Mouse (Mus musculus): ENCODE results near the gene Pigq. TPM values are rescaled to one million over a fixed set of nuclear protein-coding genes. Genes with fewer than 3 reads are reported as not detected.

The Pigq gene
- polyA plus RNA-seq, 1 experiment from 2014 or later: 77.1 TPM

DNA sequence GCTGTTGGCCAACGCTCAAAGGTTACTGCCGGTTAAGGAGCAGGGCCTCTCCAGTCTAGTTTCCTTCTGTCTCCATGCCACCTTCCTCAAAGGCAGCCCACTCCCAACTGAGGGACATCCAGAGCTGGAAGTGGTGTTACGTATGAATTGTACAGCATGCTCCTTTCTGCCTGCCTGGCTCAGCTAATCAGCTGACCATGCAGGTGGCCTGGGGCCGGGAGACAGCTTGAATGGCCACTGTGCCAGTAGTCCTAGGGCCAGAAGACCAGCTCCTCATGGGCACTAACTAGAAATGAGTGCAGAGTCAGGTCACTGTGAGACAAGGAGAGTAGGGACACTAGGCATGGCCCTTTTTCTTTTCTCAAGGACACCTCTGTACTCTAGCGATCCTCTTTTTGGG is 8.4 kb upstream of the Pigq start:
- Histone ChIP-seq H3K27ac (ENCODE audit: low read depth, low read length) (no peak overlapping the region), H3K4me2 (no peak overlapping the region), H3K9ac (ENCODE audit: low read depth, low read length) (no peak overlapping the region), H3K9me3 (replicated peaks; ENCODE audit: control insufficient read depth, low read length) (no peaks in the 10 kb centered on the region), H3K4me1 (ENCODE audit: control insufficient read depth, insufficient read depth, low read length) (peaks cover 13% of the 10 kb centered on the region), H3K27me3 (ENCODE audit: control insufficient read depth, insufficient read depth, low read length) (peaks cover 41% of the 10 kb centered on the region), H3K4me3 (ENCODE audit: low read depth, low read length) (no peak overlapping the region), H3K36me3 (ENCODE audit: control insufficient read depth, insufficient read depth, low read length) (no peaks in the 10 kb centered on the region)
- ATAC-seq (replicated peaks; ENCODE audit: insufficient number of reproducible peaks, low FRiP score, low TSS enrichment): no peak
- 77% methylated on average over 5 of the region's 5 CpGs for WGBS (ENCODE audit: insufficient replicate concordance)

- 2% methylated on average over 57 of the region's 58 CpGs for WGBS (ENCODE audit: insufficient replicate concordance)
- Histone ChIP-seq H3K4me1 (ENCODE audit: control insufficient read depth, insufficient read depth, low read length) (peaks cover 13% of the 10 kb centered on the region), H3K9me3 (replicated peaks; ENCODE audit: control insufficient read depth, low read length) (no peaks in the 10 kb centered on the region), H3K27me3 (ENCODE audit: control insufficient read depth, insufficient read depth, low read length) (peaks cover 41% of the 10 kb centered on the region), H3K27ac (ENCODE audit: low read depth, low read length) (no peak within 1 kb of the TSS), H3K4me2 (peak within 1 kb of the TSS; percentile 78), H3K4me3 (ENCODE audit: low read depth, low read length) (peak within 1 kb of the TSS; percentile 52), H3K9ac (ENCODE audit: low read depth, low read length) (peak within 1 kb of the TSS; percentile 30), H3K36me3 (ENCODE audit: control insufficient read depth, insufficient read depth, low read length) (no peaks in the 10 kb centered on the region)
- ATAC-seq (replicated peaks; ENCODE audit: insufficient number of reproducible peaks, low FRiP score, low TSS enrichment): no peak; the same call in 1 of the 2 replicates
These were observed 7.3 kb upstream of the Pigq start, which contains the start of gene A930017K11Rik for GRCm38 (mm10) chr17:25951803-25952623. Gene A930017K11Rik, minus strand, starts transcription at chr17:25952565.

- Histone ChIP-seq H3K4me1 (ENCODE audit: control insufficient read depth, insufficient read depth, low read length) (peaks cover 13% of the 10 kb centered on the region), H3K4me2 (peak overlapping the region; percentile 78), H3K27ac (ENCODE audit: low read depth, low read length) (no peak overlapping the region), H3K4me3 (ENCODE audit: low read depth, low read length) (peak overlapping the region; percentile 52), H3K9me3 (replicated peaks; ENCODE audit: control insufficient read depth, low read length) (no peaks in the 10 kb centered on the region), H3K36me3 (ENCODE audit: control insufficient read depth, insufficient read depth, low read length) (no peaks in the 10 kb centered on the region), H3K9ac (ENCODE audit: low read depth, low read length) (peak overlapping the region; percentile 30; the same call in 1 of the 2 replicates), H3K27me3 (ENCODE audit: control insufficient read depth, insufficient read depth, low read length) (peaks cover 41% of the 10 kb centered on the region)
- WGBS (ENCODE audit: insufficient replicate concordance): under 1% methylated on average over 33 of the region's 33 CpGs
- no peak for ATAC-seq (replicated peaks; ENCODE audit: insufficient number of reproducible peaks, low FRiP score, low TSS enrichment)
These were observed 6.6 kb upstream of the Pigq start for GRCm38 (mm10) chr17:25951225-25951802.

DNA sequence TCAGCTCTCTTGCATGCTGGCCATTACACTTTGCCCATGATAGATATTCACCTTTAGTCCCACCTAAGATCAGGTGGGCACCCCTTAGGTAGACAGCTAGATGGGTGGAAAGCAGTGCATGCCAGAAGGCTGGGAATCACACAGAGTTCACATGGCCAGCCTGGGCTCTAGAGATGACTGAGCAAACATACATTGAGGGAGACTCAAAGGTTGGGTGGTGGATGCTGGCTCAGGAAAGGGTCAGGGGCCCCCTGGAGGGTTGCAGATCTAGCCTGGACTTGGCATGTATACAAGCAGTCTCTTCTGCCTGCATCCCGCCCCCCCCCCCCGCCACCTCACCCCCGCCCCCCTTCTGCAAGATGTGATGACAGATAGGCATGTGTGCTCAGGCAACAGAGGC is 6.0 kb upstream of the Pigq start:
- ATAC-seq (replicated peaks; ENCODE audit: insufficient number of reproducible peaks, low FRiP score, low TSS enrichment): no peak
- no peak overlapping the region for H3K4me2 ChIP-seq

DNA sequence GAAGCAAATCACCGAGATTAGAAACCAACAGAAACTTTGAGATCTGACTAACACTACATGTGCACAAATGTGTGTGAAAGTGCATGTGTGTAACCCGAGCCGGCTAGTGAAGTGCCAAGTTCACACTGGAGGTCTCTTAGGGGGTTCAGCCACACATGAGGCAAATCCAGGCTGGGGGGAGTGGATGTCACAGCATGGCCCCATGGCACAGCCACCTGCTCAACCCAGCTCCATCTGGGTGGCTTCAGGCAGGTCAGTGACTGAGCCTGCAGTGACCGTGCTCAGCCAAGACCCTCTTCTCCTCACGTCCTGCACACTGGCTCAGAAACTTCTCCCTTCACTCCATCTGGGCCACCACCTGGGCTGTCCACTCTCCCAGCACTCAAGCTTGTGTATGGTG is 5.2 kb upstream of the Pigq start:
- 75% methylated on average over 5 of the region's 5 CpGs for WGBS (ENCODE audit: insufficient replicate concordance)
- no peak for ATAC-seq (replicated peaks; ENCODE audit: insufficient number of reproducible peaks, low FRiP score, low TSS enrichment)
- no peak overlapping the region for H3K4me3 ChIP-seq (ENCODE audit: low read depth, low read length)
- H3K9ac ChIP-seq (ENCODE audit: low read depth, low read length): no peak overlapping the region
- H3K4me2 ChIP-seq: no peak overlapping the region
- H3K9me3 ChIP-seq (replicated peaks; ENCODE audit: control insufficient read depth, low read length): no peaks in the 10 kb centered on the region
- H3K27me3 ChIP-seq (ENCODE audit: control insufficient read depth, insufficient read depth, low read length): peaks cover 41% of the 10 kb centered on the region
- H3K36me3 ChIP-seq (ENCODE audit: control insufficient read depth, insufficient read depth, low read length): no peaks in the 10 kb centered on the region
- peaks cover 13% of the 10 kb centered on the region for H3K4me1 ChIP-seq (ENCODE audit: control insufficient read depth, insufficient read depth, low read length)
- H3K27ac ChIP-seq (ENCODE audit: low read depth, low read length): no peak overlapping the region

More for the DNA sequence above, 6.0 kb upstream of the Pigq start:
- H3K4me1 ChIP-seq (ENCODE audit: control insufficient read depth, insufficient read depth, low read length): peaks cover 13% of the 10 kb centered on the region
- peak overlapping the region; percentile 52; the same call in 1 of the 2 replicates for H3K4me3 ChIP-seq (ENCODE audit: low read depth, low read length)
- no peaks in the 10 kb centered on the region for H3K9me3 ChIP-seq (replicated peaks; ENCODE audit: control insufficient read depth, low read length)
- WGBS (ENCODE audit: insufficient replicate concordance): 0% methylated on average over 1 of the region's 3 CpGs
- H3K27me3 ChIP-seq (ENCODE audit: control insufficient read depth, insufficient read depth, low read length): peaks cover 41% of the 10 kb centered on the region
- no peak overlapping the region for H3K27ac ChIP-seq (ENCODE audit: low read depth, low read length)
- no peaks in the 10 kb centered on the region for H3K36me3 ChIP-seq (ENCODE audit: control insufficient read depth, insufficient read depth, low read length)
- no peak overlapping the region for H3K9ac ChIP-seq (ENCODE audit: low read depth, low read length)

- Histone ChIP-seq H3K36me3 (ENCODE audit: control insufficient read depth, insufficient read depth, low read length) (no peaks in the 10 kb centered on the region), H3K9ac (ENCODE audit: low read depth, low read length) (no peak overlapping the region), H3K4me2 (no peak overlapping the region), H3K4me1 (ENCODE audit: control insufficient read depth, insufficient read depth, low read length) (peaks cover 13% of the 10 kb centered on the region), H3K4me3 (ENCODE audit: low read depth, low read length) (no peak overlapping the region), H3K27me3 (ENCODE audit: control insufficient read depth, insufficient read depth, low read length) (peaks cover 35% of the 10 kb centered on the region), H3K27ac (ENCODE audit: low read depth, low read length) (no peak overlapping the region), H3K9me3 (replicated peaks; ENCODE audit: control insufficient read depth, low read length) (no peaks in the 10 kb centered on the region)
- no peak for ATAC-seq (replicated peaks; ENCODE audit: insufficient number of reproducible peaks, low FRiP score, low TSS enrichment)
- WGBS (ENCODE audit: insufficient replicate concordance): 71% methylated on average over 8 of the region's 8 CpGs
These were observed 3.3 kb upstream of the Pigq start for GRCm38 (mm10) chr17:25948051-25948450.

DNA sequence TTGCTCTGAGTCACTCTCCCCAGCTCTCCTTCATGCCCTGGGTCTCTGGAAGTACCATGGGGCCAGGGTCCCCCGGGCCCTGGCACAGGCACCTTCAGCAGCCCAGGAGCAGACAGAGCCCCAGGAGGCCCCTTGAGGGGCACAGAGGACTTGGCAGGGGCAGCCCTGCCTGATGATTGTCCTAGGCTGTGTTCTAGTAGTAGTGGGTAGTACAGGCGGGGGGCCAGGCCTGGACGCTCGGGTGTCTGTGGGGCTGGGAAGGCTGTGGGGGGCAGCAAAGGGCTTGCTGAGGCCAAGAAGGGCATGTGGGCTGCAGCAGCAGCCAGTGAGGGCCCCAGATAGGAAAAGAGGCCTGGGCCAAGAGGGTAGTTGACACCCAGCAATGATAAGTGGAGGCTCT is 2.8 kb upstream of the Pigq start:
- H3K36me3 ChIP-seq (ENCODE audit: control insufficient read depth, insufficient read depth, low read length): no peaks in the 10 kb centered on the region
- 77% methylated on average over 4 of the region's 4 CpGs for WGBS (ENCODE audit: insufficient replicate concordance)
- no peak for ATAC-seq (replicated peaks; ENCODE audit: insufficient number of reproducible peaks, low FRiP score, low TSS enrichment)
- H3K4me2 ChIP-seq: no peak overlapping the region
- no peak overlapping the region for H3K4me3 ChIP-seq (ENCODE audit: low read depth, low read length)
- peaks cover 30% of the 10 kb centered on the region for H3K27me3 ChIP-seq (ENCODE audit: control insufficient read depth, insufficient read depth, low read length)
- H3K9me3 ChIP-seq (replicated peaks; ENCODE audit: control insufficient read depth, low read length): no peaks in the 10 kb centered on the region
- peaks cover 13% of the 10 kb centered on the region for H3K4me1 ChIP-seq (ENCODE audit: control insufficient read depth, insufficient read depth, low read length)
- peak overlapping the region; percentile 54; the same call in 1 of the 2 replicates for H3K9ac ChIP-seq (ENCODE audit: low read depth, low read length)
- 0 out of 2 replicates have a peak overlapping the region, but pooled peaks have one; percentile 10 for H3K27ac ChIP-seq (ENCODE audit: low read depth, low read length)

DNA sequence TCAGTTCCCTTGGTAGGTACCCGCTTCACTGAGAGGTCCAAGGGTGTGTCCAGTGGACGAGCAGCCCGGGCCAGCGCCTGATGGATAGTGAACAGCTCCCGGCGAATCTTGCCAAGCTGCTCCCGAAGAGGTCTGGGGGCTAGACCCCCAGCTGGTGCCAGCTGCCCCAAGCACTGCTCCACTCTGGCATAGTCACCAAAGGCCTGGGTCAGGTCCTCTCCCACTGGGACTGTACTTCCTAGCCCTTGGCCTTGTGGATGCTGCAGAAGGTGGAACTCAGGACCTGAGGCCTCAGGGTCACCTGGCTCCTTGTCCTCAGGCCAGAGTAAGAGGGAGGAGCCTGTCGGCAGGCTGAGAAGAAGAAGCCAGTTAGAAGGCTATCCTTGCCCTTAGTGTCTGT is 2.2 kb upstream of the Pigq start:
- no peaks in the 10 kb centered on the region for H3K9me3 ChIP-seq (replicated peaks; ENCODE audit: control insufficient read depth, low read length)
- H3K27ac ChIP-seq (ENCODE audit: low read depth, low read length): peak overlapping the region; percentile 58
- H3K4me1 ChIP-seq (ENCODE audit: control insufficient read depth, insufficient read depth, low read length): peaks cover 9% of the 10 kb centered on the region
- H3K36me3 ChIP-seq (ENCODE audit: control insufficient read depth, insufficient read depth, low read length): no peaks in the 10 kb centered on the region
- 80% methylated on average over 8 of the region's 8 CpGs for WGBS (ENCODE audit: insufficient replicate concordance)
- ATAC-seq (replicated peaks; ENCODE audit: insufficient number of reproducible peaks, low FRiP score, low TSS enrichment): no peak
- no peak overlapping the region for H3K9ac ChIP-seq (ENCODE audit: low read depth, low read length)
- no peak overlapping the region; the same call in 1 of the 2 replicates for H3K4me2 ChIP-seq
- no peak overlapping the region for H3K4me3 ChIP-seq (ENCODE audit: low read depth, low read length)
- H3K27me3 ChIP-seq (ENCODE audit: control insufficient read depth, insufficient read depth, low read length): peaks cover 23% of the 10 kb centered on the region
